Mouse (Mus musculus) neural tube, embryonic 12.5 days (tissue): ENCODE data around the gene Pde4dip. TPM values are rescaled to one million over a fixed set of nuclear protein-coding genes. Genes with fewer than 3 reads are reported as not detected.

Experiments used
- ATAC-seq: fragments of 200-750 bp; cut with Nextera tagmentation; 2 replicates; pipeline ENCODE4 v1.8.0; 2017; ENCODE audit warnings: low read depth, mild to moderate bottlenecking, moderate TSS enrichment, moderate library complexity; ENCODE audit not compliant: low FRiP score
- H3K27ac ChIP-seq: fragments of 300-500 bp; sonication (generic); 2 replicates; pipeline ENCODE4 v1.5.1; 2016
- H3K27me3 ChIP-seq: fragments of 300-500 bp; sonication (generic); replicated peaks from 2 replicates; pipeline ENCODE4 v1.6.1; 2016; ENCODE audit warnings: mild to moderate bottlenecking
- H3K36me3 ChIP-seq: fragments of 300-500 bp; sonication (generic); 2 replicates; pipeline ENCODE4 v1.6.1; 2016; ENCODE audit warnings: mild to moderate bottlenecking
- H3K4me1 ChIP-seq: fragments of 300-500 bp; sonication (generic); 2 replicates; pipeline ENCODE4 v1.6.1; 2016
- H3K4me2 ChIP-seq: fragments of 300-500 bp; sonication (generic); replicated peaks from 2 replicates; pipeline ENCODE4 v1.6.1; 2016; ENCODE audit warnings: mild to moderate bottlenecking
- H3K4me3 ChIP-seq: fragments of 300-500 bp; sonication (generic); 2 replicates; pipeline ENCODE4 v1.5.1; 2016
- H3K9ac ChIP-seq: fragments of 300-500 bp; sonication (generic); 2 replicates; pipeline ENCODE4 v1.6.1; 2016; ENCODE audit warnings: mild to moderate bottlenecking
- H3K9me3 ChIP-seq: fragments of 300-500 bp; sonication (generic); 2 replicates; pipeline ENCODE4 v1.6.1; 2016; ENCODE audit warnings: mild to moderate bottlenecking
- WGBS: fragments of 180-500 bp; shearing (Covaris S2); methylation state at CpG from one replicate; pipeline ENCODE4 v1.1.7; 2016; 5-methylcytosine and 5-hydroxymethylcytosine counted together
- polyA plus RNA-seq: library from polyadenylated mRNA; unstranded; fragments of >200 nt; fragmentation: Nextera tagmentation; extraction: Ambion mirVana; gene quantifications from 2 replicates; pipeline ENCODE4 v1.2.1, GENCODE M21; 2016

The Pde4dip gene
- polyA plus RNA-seq, 1 experiment from 2014 or later: 60.1 TPM

DNA sequence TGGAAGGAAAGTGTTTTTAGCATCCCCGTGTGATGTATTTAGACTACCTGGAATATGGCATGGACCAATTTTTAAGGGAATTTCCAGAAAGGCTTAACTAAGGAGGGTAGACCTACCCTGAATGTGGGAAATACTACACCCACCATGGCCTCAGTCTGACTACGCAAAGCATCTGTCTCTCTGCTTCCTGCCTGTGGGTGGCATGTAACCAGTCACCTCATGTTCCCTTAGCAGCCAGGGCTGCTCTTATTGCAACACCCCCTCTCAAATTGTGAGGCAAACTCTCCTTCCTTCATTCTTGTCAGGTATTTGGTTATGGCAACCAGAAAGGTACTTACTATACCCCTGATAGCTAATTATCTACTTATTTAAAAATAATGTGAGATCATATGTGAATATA is 57.9 kb downstream of the Pde4dip start:
- no peaks in the 10 kb centered on the region for H3K4me1 ChIP-seq
- H3K9me3 ChIP-seq: no peaks in the 10 kb centered on the region
- 0 out of 2 replicates have a peak, but pooled peaks have one; percentile 33 for ATAC-seq
- H3K4me3 ChIP-seq: no peak overlapping the region
- no peak overlapping the region for H3K27ac ChIP-seq
- no peaks in the 10 kb centered on the region for H3K27me3 ChIP-seq
- H3K4me2 ChIP-seq: no peak overlapping the region
- no peak overlapping the region for H3K9ac ChIP-seq
- 80% methylated on average over 2 of the region's 2 CpGs for WGBS
- H3K36me3 ChIP-seq: no peaks in the 10 kb centered on the region

DNA sequence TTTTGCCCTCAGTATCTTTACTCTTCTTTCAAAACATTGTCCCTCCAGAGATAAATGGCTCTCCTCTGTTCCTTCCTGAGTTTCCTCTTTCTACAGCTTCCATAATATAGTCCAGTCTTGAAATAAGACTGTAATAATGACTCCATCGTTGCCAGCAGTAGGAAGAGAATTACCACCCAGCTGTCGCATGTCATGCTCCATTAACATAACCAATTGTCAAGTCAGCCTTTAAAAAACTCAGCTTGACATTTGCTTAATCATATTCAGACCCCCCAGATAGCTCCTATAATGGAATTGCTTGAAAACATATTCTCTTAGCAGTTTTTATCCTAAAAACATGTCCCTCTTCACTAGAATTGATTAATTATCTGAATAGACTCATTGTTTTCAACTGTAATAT is 58.4 kb downstream of the Pde4dip start:
- Histone ChIP-seq H3K9me3 (no peaks in the 10 kb centered on the region), H3K27ac (no peak overlapping the region), H3K9ac (no peak overlapping the region), H3K36me3 (no peaks in the 10 kb centered on the region), H3K4me2 (no peak overlapping the region), H3K4me1 (peaks cover 1% of the 10 kb centered on the region; the same call in 1 of the 2 replicates), H3K4me3 (no peak overlapping the region), H3K27me3 (0 out of 2 replicates have a peak, but pooled peaks cover 3% of the 10 kb centered on the region)
- ATAC-seq: 0 out of 2 replicates have a peak, but pooled peaks have one; percentile 29
- WGBS: 26% methylated on average over 2 of the region's 2 CpGs

- no peaks in the 10 kb centered on the region for H3K36me3 ChIP-seq
- H3K4me2 ChIP-seq: no peak overlapping the region
- 0 out of 2 replicates have a peak, but pooled peaks cover 6% of the 10 kb centered on the region for H3K27me3 ChIP-seq
- no peak for ATAC-seq
- WGBS: 91% methylated on average over 4 of the region's 4 CpGs
- no peak overlapping the region for H3K9ac ChIP-seq
- peaks cover 16% of the 10 kb centered on the region for H3K4me1 ChIP-seq
- no peaks in the 10 kb centered on the region for H3K9me3 ChIP-seq
- no peak overlapping the region for H3K27ac ChIP-seq
- no peak overlapping the region for H3K4me3 ChIP-seq
These were observed 60.2 kb downstream of the Pde4dip start for GRCm38 (mm10) chr3:97828286-97828685.

DNA sequence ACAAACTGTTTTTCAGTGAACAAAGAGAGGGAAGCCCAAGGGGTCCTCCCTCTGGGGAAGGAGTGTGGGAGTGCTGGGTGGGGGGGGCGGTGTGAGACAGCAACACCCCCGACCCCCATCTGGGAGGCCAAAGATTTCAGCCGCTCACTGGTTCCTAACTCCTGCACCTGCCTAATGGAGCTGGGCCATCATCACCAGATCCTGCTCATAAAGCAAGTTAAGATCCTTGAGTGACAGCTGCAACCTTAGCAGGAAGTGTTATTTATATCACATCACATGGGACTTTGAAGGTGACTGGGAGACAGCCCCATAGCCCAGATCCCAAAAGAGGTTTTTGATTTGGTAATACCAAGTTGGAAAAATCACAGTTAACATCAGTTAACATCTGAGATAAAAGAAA is 63.3 kb downstream of the Pde4dip start:
- Histone ChIP-seq H3K36me3 (no peaks in the 10 kb centered on the region), H3K4me3 (no peak overlapping the region), H3K9ac (no peak overlapping the region), H3K27ac (no peak overlapping the region), H3K9me3 (no peaks in the 10 kb centered on the region), H3K4me1 (peaks cover 16% of the 10 kb centered on the region), H3K4me2 (peak overlapping the region; percentile 85; the same call in 1 of the 2 replicates), H3K27me3 (0 out of 2 replicates have a peak, but pooled peaks cover 6% of the 10 kb centered on the region)
- no peak for ATAC-seq
- WGBS: 13% methylated on average over 3 of the region's 3 CpGs

DNA sequence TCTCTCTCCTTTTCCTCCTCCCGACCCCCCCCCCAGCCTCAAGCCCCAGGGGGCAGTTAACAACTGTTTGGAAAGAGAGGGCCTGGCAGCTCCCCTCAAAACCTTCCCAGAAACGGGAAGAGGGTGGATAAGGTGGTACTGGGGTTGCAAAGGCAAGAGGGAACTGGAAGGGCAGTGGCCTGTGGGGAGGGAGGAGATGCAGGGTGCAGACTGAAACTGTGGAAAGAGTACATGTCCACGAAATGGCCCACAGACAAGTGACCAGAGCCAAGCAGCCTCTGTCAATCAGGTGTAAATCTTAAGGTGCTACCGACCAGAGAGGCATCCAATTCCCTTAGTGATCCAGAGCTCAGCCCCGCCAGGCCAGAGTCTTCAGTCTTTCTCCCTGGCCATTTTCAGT is 63.8 kb downstream of the Pde4dip start:
- H3K9ac ChIP-seq: no peak overlapping the region
- H3K27ac ChIP-seq: no peak overlapping the region
- peak; percentile 34; the same call in 1 of the 2 replicates for ATAC-seq
- no peaks in the 10 kb centered on the region for H3K9me3 ChIP-seq
- no peaks in the 10 kb centered on the region for H3K36me3 ChIP-seq
- peak overlapping the region; percentile 38 for H3K4me3 ChIP-seq
- H3K4me1 ChIP-seq: peaks cover 16% of the 10 kb centered on the region
- H3K27me3 ChIP-seq: 0 out of 2 replicates have a peak, but pooled peaks cover 6% of the 10 kb centered on the region
- H3K4me2 ChIP-seq: peak overlapping the region; percentile 85
- 1% methylated on average over 5 of the region's 5 CpGs for WGBS

GRCm38 (mm10) chr3:97824011-97824711 is 64.3 kb downstream of the Pde4dip start:
- peak; percentile 57 for ATAC-seq
- H3K27ac ChIP-seq: no peak overlapping the region
- no peaks in the 10 kb centered on the region for H3K36me3 ChIP-seq
- peak overlapping the region; percentile 40; the same call in 1 of the 2 replicates for H3K9ac ChIP-seq
- peaks cover 16% of the 10 kb centered on the region for H3K4me1 ChIP-seq
- peak overlapping the region; percentile 38 for H3K4me3 ChIP-seq
- H3K27me3 ChIP-seq: 0 out of 2 replicates have a peak, but pooled peaks cover 6% of the 10 kb centered on the region
- under 1% methylated on average over 27 of the region's 29 CpGs for WGBS
- no peaks in the 10 kb centered on the region for H3K9me3 ChIP-seq
- H3K4me2 ChIP-seq: peak overlapping the region; percentile 85

GRCm38 (mm10) chr3:97823438-97823837 is 65.1 kb downstream of the Pde4dip start:
- H3K4me2 ChIP-seq: peak overlapping the region; percentile 85
- no peaks in the 10 kb centered on the region for H3K36me3 ChIP-seq
- H3K4me3 ChIP-seq: no peak overlapping the region
- no peak for ATAC-seq
- 0 out of 2 replicates have a peak, but pooled peaks cover 6% of the 10 kb centered on the region for H3K27me3 ChIP-seq
- no peaks in the 10 kb centered on the region for H3K9me3 ChIP-seq
- no peak overlapping the region for H3K9ac ChIP-seq
- H3K27ac ChIP-seq: no peak overlapping the region
- H3K4me1 ChIP-seq: peaks cover 16% of the 10 kb centered on the region
- 21% methylated on average over 6 of the region's 6 CpGs for WGBS

DNA sequence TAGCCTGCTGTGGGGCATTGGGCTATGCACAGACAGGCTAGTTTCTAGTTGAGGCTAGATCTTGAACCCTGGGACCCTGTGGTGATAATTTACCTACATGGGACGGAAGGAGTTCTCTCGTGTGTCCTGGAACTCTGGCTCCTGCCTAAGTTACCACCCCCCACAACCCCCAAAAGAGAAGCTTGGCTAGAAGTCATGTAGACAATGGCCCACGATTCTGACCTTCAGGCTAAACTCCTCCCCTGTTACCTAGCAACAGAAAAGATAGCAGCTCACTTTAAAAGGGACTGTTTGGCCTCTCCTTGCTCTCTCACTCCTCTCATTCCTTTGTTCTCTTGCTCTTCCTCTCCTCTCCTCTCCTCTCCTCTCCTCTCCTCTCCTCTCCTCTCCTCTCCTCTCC is 69.5 kb downstream of the Pde4dip start:
- Histone ChIP-seq H3K9ac (no peak overlapping the region), H3K36me3 (no peaks in the 10 kb centered on the region), H3K4me2 (no peak overlapping the region), H3K27ac (no peak overlapping the region), H3K27me3 (no peaks in the 10 kb centered on the region), H3K4me1 (peaks cover 4% of the 10 kb centered on the region), H3K4me3 (no peak overlapping the region), H3K9me3 (no peaks in the 10 kb centered on the region)
- WGBS: 28% methylated on average over 3 of the region's 3 CpGs
- no peak for ATAC-seq

DNA sequence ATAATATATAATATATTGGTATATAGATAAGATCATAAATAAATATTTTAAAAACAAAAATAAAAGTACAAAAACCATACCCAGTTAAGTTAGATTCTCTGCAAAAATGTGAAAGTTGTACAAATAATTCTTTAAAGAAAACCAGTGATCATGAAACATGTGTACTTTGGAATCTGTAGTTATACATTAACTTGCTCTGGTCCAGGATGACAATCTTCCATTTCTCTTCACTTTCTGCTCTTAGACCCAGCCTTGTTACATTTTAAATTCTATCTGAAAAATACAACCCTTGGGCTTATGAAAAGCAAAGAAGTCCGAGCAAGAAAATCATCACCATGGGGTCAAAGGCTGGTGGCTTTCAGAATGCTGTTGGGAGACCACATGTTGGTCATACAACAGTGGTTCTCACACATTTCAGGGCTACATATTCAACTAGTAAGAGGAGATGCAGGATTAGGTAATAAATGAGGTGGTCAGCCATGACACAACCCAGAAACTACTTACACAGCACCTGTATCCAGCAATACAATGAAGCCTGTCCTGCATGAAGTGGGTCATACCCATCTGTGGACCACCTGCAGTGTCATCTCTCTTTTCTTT is 70.0 kb downstream of the Pde4dip start:
- ATAC-seq: no peak
- WGBS: 76% methylated on average over 1 of the region's 1 CpGs

GRCm38 (mm10) chr3:97811651-97812399 is 76.7 kb downstream of the Pde4dip start:
- Histone ChIP-seq H3K4me1 (no peaks in the 10 kb centered on the region), H3K36me3 (no peaks in the 10 kb centered on the region), H3K4me3 (no peak overlapping the region), H3K9ac (no peak overlapping the region), H3K9me3 (no peaks in the 10 kb centered on the region), H3K27me3 (no peaks in the 10 kb centered on the region), H3K27ac (no peak overlapping the region), H3K4me2 (no peak overlapping the region)
- ATAC-seq: no peak
- WGBS: 18% methylated on average over 7 of the region's 7 CpGs

More for the DNA sequence above, 70.0 kb downstream of the Pde4dip start:
- H3K9me3 ChIP-seq: no peaks in the 10 kb centered on the region
- H3K4me1 ChIP-seq: no peaks in the 10 kb centered on the region; the same call in 1 of the 2 replicates
- no peak overlapping the region for H3K4me3 ChIP-seq
- H3K27me3 ChIP-seq: no peaks in the 10 kb centered on the region
- H3K36me3 ChIP-seq: no peaks in the 10 kb centered on the region
- H3K9ac ChIP-seq: no peak overlapping the region
- no peak overlapping the region for H3K27ac ChIP-seq
- H3K4me2 ChIP-seq: no peak overlapping the region

DNA sequence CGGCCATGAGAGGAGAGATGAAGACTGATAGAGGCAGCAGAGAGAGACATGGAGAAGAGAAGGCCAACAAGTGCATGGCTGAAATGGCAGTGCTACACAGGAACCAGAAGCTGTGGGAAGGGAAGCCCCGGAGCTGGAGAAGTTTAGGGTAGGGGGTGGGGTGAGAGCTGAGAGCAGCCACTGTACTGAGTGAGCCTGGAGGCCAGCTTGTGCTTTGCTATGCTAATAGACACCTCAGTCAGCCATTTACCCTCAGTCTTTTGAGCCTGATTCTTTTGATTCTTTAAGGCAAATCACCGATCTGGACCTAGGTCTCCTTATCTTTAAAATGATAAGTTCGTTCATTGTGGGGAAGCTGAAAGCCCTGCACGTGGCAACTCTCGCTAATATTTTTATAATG is 77.3 kb downstream of the Pde4dip start:
- H3K27ac ChIP-seq: no peak overlapping the region
- no peak overlapping the region for H3K4me2 ChIP-seq
- no peaks in the 10 kb centered on the region for H3K4me1 ChIP-seq
- 15% methylated on average over 6 of the region's 6 CpGs for WGBS
- ATAC-seq: no peak
- no peaks in the 10 kb centered on the region for H3K27me3 ChIP-seq
- H3K4me3 ChIP-seq: no peak overlapping the region
- no peaks in the 10 kb centered on the region for H3K36me3 ChIP-seq
- no peak overlapping the region for H3K9ac ChIP-seq
- no peaks in the 10 kb centered on the region for H3K9me3 ChIP-seq

- no peak overlapping the region for H3K27ac ChIP-seq
- WGBS: 92% methylated on average over 2 of the region's 2 CpGs
- H3K4me2 ChIP-seq: no peak overlapping the region
- no peaks in the 10 kb centered on the region for H3K27me3 ChIP-seq
- no peaks in the 10 kb centered on the region for H3K4me1 ChIP-seq
- no peaks in the 10 kb centered on the region for H3K36me3 ChIP-seq
- ATAC-seq: no peak
- no peak overlapping the region for H3K4me3 ChIP-seq
- no peaks in the 10 kb centered on the region for H3K9me3 ChIP-seq
- H3K9ac ChIP-seq: no peak overlapping the region
These were observed 78.2 kb downstream of the Pde4dip start for GRCm38 (mm10) chr3:97810334-97810733.
